Mouse (Mus musculus): ENCODE data around the gene Polr1c. TPM values are rescaled to one million over a fixed set of nuclear protein-coding genes. Genes with fewer than 3 reads are reported as not detected.
A peak's percentile ranks its signal among the peaks of the same experiment; 100 is the strongest.

The Polr1c gene
- polyA plus RNA-seq, 1 experiment = 125 TPM

DNA sequence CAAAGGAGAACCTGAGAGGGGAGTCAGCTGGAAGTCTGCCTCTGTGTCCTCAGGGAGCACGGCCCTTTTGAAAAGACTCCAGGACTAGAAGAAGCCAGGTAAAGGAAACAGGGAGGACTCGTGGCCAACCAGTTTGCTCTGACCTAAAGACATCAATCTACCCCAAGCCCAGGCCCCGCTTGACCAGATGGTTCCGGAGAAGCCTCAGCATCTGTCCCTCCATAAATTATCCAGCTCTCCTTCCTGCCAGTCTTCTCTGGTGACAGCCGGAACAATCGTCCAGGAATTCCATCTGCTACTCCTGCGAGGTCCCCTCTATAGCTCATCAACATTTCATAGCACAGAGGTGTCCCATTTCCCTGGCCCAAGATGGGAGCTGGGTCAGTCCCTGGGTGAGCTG, 36.8 kb upstream of the Polr1c start:
- Histone ChIP-seq H3K36me3 (ENCODE audit: control insufficient read depth, insufficient read depth) (peaks cover 13% of the 10 kb centered on the region), H3ac (ENCODE audit: control insufficient read depth, insufficient read length, low read depth) (no peak overlapping the region), H3K79me3 (ENCODE audit: low read depth) (peaks cover 29% of the 10 kb centered on the region), H3K27me3 (ENCODE audit: control insufficient read depth, insufficient read depth, insufficient read length) (no peaks in the 10 kb centered on the region), H3K79me2 (ENCODE audit: control insufficient read depth, insufficient read depth) (peaks cover 30% of the 10 kb centered on the region), H3K4me3 (ENCODE audit: insufficient read depth, poor library complexity, severe bottlenecking) (no peak overlapping the region)
- TF ChIP-seq MYOD1 (IDR thresholded peaks at IDR 0.05; ENCODE audit: control insufficient read depth, insufficient read length, low read depth) (peak; percentile 81), MAX (IDR thresholded peaks at IDR 0.05) (no peak)

DNA sequence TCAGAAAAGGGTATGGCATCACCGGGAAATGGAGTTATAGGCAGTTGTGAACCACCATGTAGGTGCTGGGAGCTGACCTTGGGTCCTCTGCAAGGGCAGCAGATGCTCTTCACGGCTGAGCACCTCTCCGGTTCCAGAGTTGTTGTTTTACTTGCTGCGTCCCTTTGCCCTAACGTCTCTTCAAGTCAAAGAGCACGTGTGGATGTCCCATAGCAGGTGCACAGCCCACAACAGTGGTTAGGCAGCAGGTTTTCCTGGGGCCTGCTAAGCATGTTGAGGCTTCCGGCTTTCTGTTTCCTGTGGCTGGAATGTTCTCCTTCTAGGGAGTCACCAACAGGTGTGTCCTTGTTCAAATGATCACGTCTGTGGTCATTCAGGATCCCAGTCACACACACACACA, 36.1 kb upstream of the Polr1c start:
- H3K36me3 ChIP-seq (ENCODE audit: control insufficient read depth, insufficient read depth) = peaks cover 21% of the 10 kb centered on the region
- peaks cover 37% of the 10 kb centered on the region for H3K79me3 ChIP-seq (ENCODE audit: low read depth)
- H3K4me3 ChIP-seq (ENCODE audit: insufficient read depth, poor library complexity, severe bottlenecking) = no peak overlapping the region
- H3K27me3 ChIP-seq (ENCODE audit: control insufficient read depth, insufficient read depth, insufficient read length) = no peaks in the 10 kb centered on the region
- H3ac ChIP-seq (ENCODE audit: control insufficient read depth, insufficient read length, low read depth) = no peak overlapping the region
- TF ChIP-seq CEBPB (IDR thresholded peaks at IDR 0.05; ENCODE audit: low read depth) = no peak
- TF ChIP-seq MYOD1 (IDR thresholded peaks at IDR 0.05; ENCODE audit: control insufficient read depth, insufficient read length, low read depth) = peak; percentile 14
- TF ChIP-seq FOSL1 (IDR thresholded peaks at IDR 0.05; ENCODE audit: insufficient read depth, low read length, poor library complexity, severe bottlenecking) = no peak
- no peak for TF ChIP-seq USF1 (IDR thresholded peaks at IDR 0.05; ENCODE audit: low read depth)
- peaks cover 37% of the 10 kb centered on the region for H3K79me2 ChIP-seq (ENCODE audit: control insufficient read depth, insufficient read depth)

DNA sequence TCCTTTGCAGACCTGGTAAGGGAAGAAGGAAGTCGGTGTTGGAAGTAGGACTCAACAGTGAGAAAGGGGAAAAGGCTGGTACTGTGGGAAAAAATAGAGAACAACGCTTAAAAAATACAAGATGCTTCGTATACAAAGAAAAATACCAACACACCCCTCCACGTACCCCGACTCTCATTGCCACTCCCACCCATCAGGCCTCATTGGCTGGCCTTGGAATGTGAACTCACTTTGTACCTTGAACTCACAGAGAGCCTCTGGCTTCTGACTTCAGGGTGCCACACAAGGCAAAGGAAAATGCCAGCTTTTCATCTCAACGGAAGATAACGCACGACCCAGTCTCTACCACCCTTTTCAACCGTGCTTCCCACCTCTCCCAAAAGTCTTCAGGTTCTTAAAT, 35.3 kb upstream of the Polr1c start:
- peaks cover 45% of the 10 kb centered on the region for H3K79me2 ChIP-seq (ENCODE audit: control insufficient read depth, insufficient read depth)
- H3K27me3 ChIP-seq (ENCODE audit: control insufficient read depth, insufficient read depth, insufficient read length) = no peaks in the 10 kb centered on the region

DNA sequence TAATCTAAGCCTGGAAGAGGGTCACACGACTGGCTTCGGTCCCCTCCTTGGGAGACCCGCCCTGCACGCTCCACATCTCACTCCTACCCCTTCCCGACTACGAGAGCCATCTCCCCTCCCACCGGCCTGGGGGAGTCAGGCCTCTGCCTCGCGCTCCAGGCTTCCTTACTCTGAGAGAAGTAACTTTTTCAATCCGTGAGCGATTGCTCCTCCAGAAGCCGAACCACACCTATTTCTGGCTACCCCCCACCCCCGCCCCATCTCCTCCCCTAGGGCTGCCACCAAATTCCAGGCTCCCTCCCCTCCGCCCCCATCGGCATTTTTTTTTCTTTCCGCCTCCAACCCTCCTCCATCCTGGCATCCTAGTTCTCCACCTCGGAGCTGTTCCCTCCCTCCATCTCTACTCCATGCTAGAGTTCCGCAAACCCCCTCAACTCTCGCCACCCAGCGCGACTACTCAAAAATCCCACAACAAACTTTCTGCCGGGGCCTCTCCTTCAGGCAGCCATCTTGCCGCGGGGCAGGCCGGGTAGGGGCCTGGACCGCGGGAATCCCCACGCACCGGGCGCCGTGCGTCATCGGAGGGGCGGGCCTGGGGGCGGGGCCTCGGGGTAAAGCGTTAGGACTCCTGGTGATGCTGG, 34.7 kb upstream of the Polr1c start, which contains the start of gene Tjap1:
Tjap1 (minus strand) TSS at position 544 of the 641 bp plus-strand sequence.
- Histone ChIP-seq H3K27me3 (ENCODE audit: control insufficient read depth, insufficient read depth, insufficient read length) (no peaks in the 10 kb centered on the region), H3K79me2 (ENCODE audit: control insufficient read depth, insufficient read depth) (peaks cover 47% of the 10 kb centered on the region), H3K4me3 (ENCODE audit: insufficient read depth, poor library complexity, severe bottlenecking) (peak within 1 kb of the TSS; percentile 63), H3ac (ENCODE audit: control insufficient read depth, insufficient read length, low read depth) (peak within 1 kb of the TSS; percentile 80), H3K79me3 (ENCODE audit: low read depth) (peaks cover 39% of the 10 kb centered on the region), H3K36me3 (ENCODE audit: control insufficient read depth, insufficient read depth) (peaks cover 28% of the 10 kb centered on the region)
- no peak for TF ChIP-seq MYOD1 (IDR thresholded peaks at IDR 0.05; ENCODE audit: control insufficient read depth, insufficient read length, low read depth)
- no peak for TF ChIP-seq MAX (IDR thresholded peaks at IDR 0.05)
- TF ChIP-seq MYOG (IDR thresholded peaks at IDR 0.05; ENCODE audit: control insufficient read depth, extremely low read depth, insufficient read length) = no peak
- no peak for TF ChIP-seq CEBPB (IDR thresholded peaks at IDR 0.05; ENCODE audit: low read depth)
- TF ChIP-seq USF1 (IDR thresholded peaks at IDR 0.05; ENCODE audit: low read depth) = no peak
- TF ChIP-seq CTCF (IDR thresholded peaks at IDR 0.05; ENCODE audit: control insufficient read depth, insufficient read depth, insufficient read length) = no peak
- TF ChIP-seq FOSL1 (IDR thresholded peaks at IDR 0.05; ENCODE audit: insufficient read depth, low read length, poor library complexity, severe bottlenecking) = no peak

More for the DNA sequence above, 35.3 kb upstream of the Polr1c start:
- Histone ChIP-seq H3K4me3 (ENCODE audit: insufficient read depth, poor library complexity, severe bottlenecking) (no peak overlapping the region), H3K79me3 (ENCODE audit: low read depth) (peaks cover 39% of the 10 kb centered on the region), H3K36me3 (ENCODE audit: control insufficient read depth, insufficient read depth) (peaks cover 28% of the 10 kb centered on the region), H3ac (ENCODE audit: control insufficient read depth, insufficient read length, low read depth) (no peak overlapping the region)
- no peak for TF ChIP-seq MYOG (IDR thresholded peaks at IDR 0.05; ENCODE audit: control insufficient read depth, extremely low read depth, insufficient read length)
- TF ChIP-seq FOSL1 (IDR thresholded peaks at IDR 0.05; ENCODE audit: insufficient read depth, low read length, poor library complexity, severe bottlenecking) = no peak
- no peak for TF ChIP-seq MAX (IDR thresholded peaks at IDR 0.05)
- no peak for TF ChIP-seq CTCF (IDR thresholded peaks at IDR 0.05; ENCODE audit: control insufficient read depth, insufficient read depth, insufficient read length)
- TF ChIP-seq CEBPB (IDR thresholded peaks at IDR 0.05; ENCODE audit: low read depth) = no peak
- no peak for TF ChIP-seq USF1 (IDR thresholded peaks at IDR 0.05; ENCODE audit: low read depth)
- no peak for TF ChIP-seq MYOD1 (IDR thresholded peaks at IDR 0.05; ENCODE audit: control insufficient read depth, insufficient read length, low read depth)

DNA sequence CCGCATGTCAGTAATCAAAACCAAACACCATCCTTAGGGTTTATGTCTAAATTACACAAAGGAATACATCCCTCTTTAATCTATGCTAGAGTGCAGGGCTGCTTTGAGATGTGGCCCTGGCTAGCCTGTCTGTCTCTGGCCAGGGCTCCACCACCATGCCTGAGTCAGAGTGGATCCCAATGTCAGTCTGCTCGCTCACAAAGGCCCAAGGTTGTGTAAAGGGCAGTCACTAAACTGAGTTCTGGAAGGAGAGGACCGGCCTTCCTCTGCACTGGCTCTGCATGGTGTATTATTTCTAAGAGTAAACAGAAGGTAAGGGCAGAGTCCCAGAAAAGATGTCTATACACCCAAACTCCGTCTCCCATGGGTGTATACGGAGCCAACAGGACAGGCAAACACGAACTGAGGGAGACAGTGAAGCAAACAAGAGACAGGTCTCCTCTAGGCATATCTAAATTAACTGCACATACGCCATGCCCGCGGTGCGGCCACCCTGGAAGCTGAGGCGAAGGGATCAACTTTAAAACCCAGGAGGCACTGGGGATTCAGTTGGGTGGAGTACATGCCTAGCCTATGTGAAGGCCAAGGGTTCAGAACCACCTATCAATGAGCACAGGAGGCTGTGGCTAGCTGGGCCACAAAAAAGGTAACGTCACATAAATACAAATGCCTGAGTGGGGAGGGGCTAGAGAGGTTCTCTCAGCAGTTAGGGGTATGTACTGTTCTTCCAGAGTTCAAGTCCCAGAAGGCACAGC, 30.3 kb upstream of the Polr1c start:
- TF ChIP-seq USF1 (IDR thresholded peaks at IDR 0.05; ENCODE audit: low read depth) (no peak), FOSL1 (IDR thresholded peaks at IDR 0.05; ENCODE audit: insufficient read depth, low read length, poor library complexity, severe bottlenecking) (no peak), CTCF (IDR thresholded peaks at IDR 0.05; ENCODE audit: control insufficient read depth, insufficient read depth, insufficient read length) (no peak), MYOD1 (IDR thresholded peaks at IDR 0.05; ENCODE audit: control insufficient read depth, insufficient read length, low read depth) (no peak), MYOG (IDR thresholded peaks at IDR 0.05; ENCODE audit: control insufficient read depth, extremely low read depth, insufficient read length) (no peak), MAX (IDR thresholded peaks at IDR 0.05) (no peak)

More for the DNA sequence above, 30.3 kb upstream of the Polr1c start:
- Histone ChIP-seq H3K79me2 (ENCODE audit: control insufficient read depth, insufficient read depth) (peaks cover 77% of the 10 kb centered on the region), H3K36me3 (ENCODE audit: control insufficient read depth, insufficient read depth) (peaks cover 42% of the 10 kb centered on the region), H3ac (ENCODE audit: control insufficient read depth, insufficient read length, low read depth) (peak overlapping the region; percentile 38), H3K4me3 (ENCODE audit: insufficient read depth, poor library complexity, severe bottlenecking) (no peak overlapping the region), H3K27me3 (ENCODE audit: control insufficient read depth, insufficient read depth, insufficient read length) (no peaks in the 10 kb centered on the region), H3K79me3 (ENCODE audit: low read depth) (peaks cover 62% of the 10 kb centered on the region)

All from C2C12 (cell line).